Mouse (Mus musculus) E14TG2a.4 (cell line): ENCODE data around the gene Cdhr4.

Experiments
- CTCF ChIP-seq: conservative IDR thresholded peaks from 2 replicates; pipeline ENCODE4 v1.5.1; 2014; ENCODE audit warnings: low read length
- NANOG ChIP-seq: IDR thresholded peaks from 2 replicates; pipeline ENCODE4 v1.6.1; 2014; ENCODE audit warnings: borderline replicate concordance, low read length, mixed read lengths
- POU5F1 ChIP-seq: IDR thresholded peaks from 2 replicates; pipeline ENCODE4 v1.6.1; 2014; ENCODE audit warnings: low read length, borderline replicate concordance

DNA sequence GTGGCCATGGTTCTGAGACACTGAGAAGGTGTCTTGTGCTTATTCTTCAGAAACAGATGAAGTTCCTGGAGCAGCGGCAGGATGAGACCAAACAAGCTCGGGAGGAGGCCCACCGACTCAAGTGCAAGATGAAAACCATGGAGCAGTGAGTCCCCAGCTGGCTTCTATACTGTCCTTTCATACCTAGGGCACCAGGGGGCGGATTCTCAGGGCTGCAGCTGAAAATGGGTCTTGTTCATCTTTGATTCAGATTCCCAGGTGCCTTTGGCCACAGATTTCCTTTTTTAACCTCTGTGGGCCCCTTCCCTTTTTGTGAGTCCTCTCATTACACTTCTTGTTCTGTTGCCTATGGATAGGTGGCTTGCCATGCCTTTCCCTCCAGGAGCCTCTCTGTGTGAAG lies 31.4 kb upstream of the Cdhr4 start:
- TF ChIP-seq CTCF, result peak; percentile 18
- no peak for TF ChIP-seq NANOG
- TF ChIP-seq POU5F1, result no peak
